ENCODE assay signal across 8 mouse cellular contexts in genomic region chr1:151500531-151501361, GRCm38 (mm10). TPM values are rescaled to one million over a fixed set of nuclear protein-coding genes. Genes with fewer than 3 reads are reported as not detected.
DNase-seq lines count a peak whose midpoint lies in the region; ATAC-seq lines count a peak whose summit lies in the region.

Gene Rnf2 (minus strand): TSS chr1:151500955.

- H3K27me3 ChIP-seq in heart, embryonic 13.5 days (replicated peaks), result no peaks in the 10 kb centered on the region
- no peaks in the 10 kb centered on the region for H3K27me3 ChIP-seq in liver, embryonic 12.5 days (replicated peaks)
- no peaks in the 10 kb centered on the region for H3K27me3 ChIP-seq in stomach, embryonic 15.5 days (replicated peaks)

- ATAC-seq in erythroid progenitor cell, adult 5-6 weeks (replicated peaks; ENCODE audit: low FRiP score, poor library complexity, severe bottlenecking), result peak; percentile 95
- ATAC-seq in heart, embryonic 13.5 days (ENCODE audit: extremely low read depth, insufficient number of reproducible peaks, low FRiP score, low TSS enrichment), result peak; percentile 97
- ATAC-seq in liver, embryonic 12.5 days, result peak; percentile 96
- ATAC-seq in stomach, embryonic 15.5 days (ENCODE audit: insufficient read depth, low FRiP score, low read depth), result peak; percentile 97

- H3K9me3 ChIP-seq in heart, embryonic 13.5 days, result no peaks in the 10 kb centered on the region
- no peaks in the 10 kb centered on the region for H3K9me3 ChIP-seq in liver, embryonic 12.5 days (replicated peaks)
- H3K9me3 ChIP-seq in stomach, embryonic 15.5 days, result no peaks in the 10 kb centered on the region

- WGBS in heart, embryonic 13.5 days, result under 1% methylated on average over 58 of the region's 90 CpGs
- WGBS in liver, embryonic 12.5 days (ENCODE audit: insufficient replicate concordance), result under 1% methylated on average over 67 of the region's 90 CpGs
- WGBS in stomach, embryonic 15.5 days, result under 1% methylated on average over 70 of the region's 90 CpGs

- H3K4me2 ChIP-seq in heart, embryonic 13.5 days, result peak within 1 kb of the TSS; percentile 76
- peak within 1 kb of the TSS; percentile 86 for H3K4me2 ChIP-seq in liver, embryonic 12.5 days
- H3K4me2 ChIP-seq in stomach, embryonic 15.5 days, result peak within 1 kb of the TSS; percentile 53

- no peaks in the 10 kb centered on the region for H3K36me3 ChIP-seq in heart, embryonic 13.5 days
- no peaks in the 10 kb centered on the region for H3K36me3 ChIP-seq in liver, embryonic 12.5 days
- no peaks in the 10 kb centered on the region for H3K36me3 ChIP-seq in stomach, embryonic 15.5 days

- H3K9ac ChIP-seq in heart, embryonic 13.5 days, result peak within 1 kb of the TSS; percentile 99
- H3K9ac ChIP-seq in liver, embryonic 12.5 days, result peak within 1 kb of the TSS; percentile 94
- peak within 1 kb of the TSS; percentile 96 for H3K9ac ChIP-seq in stomach, embryonic 15.5 days

- H3K4me1 ChIP-seq in heart, embryonic 13.5 days, result peaks cover 34% of the 10 kb centered on the region
- peaks cover 31% of the 10 kb centered on the region for H3K4me1 ChIP-seq in liver, embryonic 12.5 days
- peaks cover 13% of the 10 kb centered on the region; the same call in 1 of the 2 replicates for H3K4me1 ChIP-seq in stomach, embryonic 15.5 days

- peak; percentile 97 for DNase-seq in CD4-positive helper T cell, adult 2 months (ENCODE audit: low read depth, low spot score)
- DNase-seq in brain, embryonic 18.5 days (ENCODE audit: low read depth, low spot score), result peak; percentile 88
- DNase-seq in kidney, postnatal 10 days, result peak; percentile 98
- DNase-seq in natural killer cell, adult 2 months (ENCODE audit: low spot score in 2 of 2), result peak; percentile 85 to 90

- H3K4me3 ChIP-seq in heart, embryonic 13.5 days, result peak within 1 kb of the TSS; percentile 96
- peak within 1 kb of the TSS; percentile 97 for H3K4me3 ChIP-seq in liver, embryonic 12.5 days
- H3K4me3 ChIP-seq in stomach, embryonic 15.5 days (replicated peaks), result peak within 1 kb of the TSS; percentile 97

- H3K27ac ChIP-seq in heart, embryonic 13.5 days (replicated peaks), result peak within 1 kb of the TSS; percentile 99
- peak within 1 kb of the TSS; percentile 91 for H3K27ac ChIP-seq in liver, embryonic 12.5 days
- H3K27ac ChIP-seq in stomach, embryonic 15.5 days, result peak within 1 kb of the TSS; percentile 99

RNA-seq across cellular contexts. Expression of gene Rnf2, which starts in this region (rescaled TPM):
- 18.4 and 36.0 TPM in 2 replicates for total RNA-seq in erythroid progenitor cell, adult 5-6 weeks (2015; ENCODE audit: low replicate concordance)
- 5.7 and 20.9 TPM in 2 replicates for total RNA-seq in erythroid progenitor cell, adult 5-6 weeks (2017; ENCODE audit: low replicate concordance)
- 60.8 and 65.7 TPM in 2 replicates for polyA plus RNA-seq in heart, embryonic 13.5 days (2015; fragmentation: Nextera tagmentation; extraction: Ambion mirVana)
- 35.2 and 35.4 TPM in 2 replicates for polyA plus RNA-seq in liver, embryonic 12.5 days (2016; fragmentation: Nextera tagmentation; extraction: Ambion mirVana)
- 66.2 and 69.0 TPM in 2 replicates for polyA plus RNA-seq in stomach, embryonic 15.5 days (2015; fragmentation: Nextera tagmentation; extraction: Ambion mirVana)

Comparison
In these comparisons a context has a peak if more than half of its experiments do, and no peak if none do; other contexts are left out.
1. Peak in every context shown above with its lines: DNase-seq, ATAC-seq, H3K4me3 ChIP-seq and H3K27ac ChIP-seq.